Mouse (Mus musculus) brain, embryonic 14.5 days (tissue): ENCODE results near the gene Fxyd7.

ENCODE experiments used
- CTCF ChIP-seq: fragments of 200-500 bp; IDR thresholded peaks from 2 replicates; pipeline ENCODE4 v1.5.1; 2012; ENCODE audit warnings: inconsistent platforms, mild to moderate bottlenecking, moderate library complexity, borderline replicate concordance; ENCODE audit not compliant: insufficient read depth, insufficient read length; ENCODE audit errors: extremely low read depth
- POLR2A ChIP-seq: fragments of 200-500 bp; IDR thresholded peaks from 2 replicates; pipeline ENCODE4 v1.6.1; 2012; ENCODE audit warnings: mild to moderate bottlenecking, inconsistent platforms, borderline replicate concordance; ENCODE audit not compliant: poor library complexity, insufficient read depth, insufficient read length, severe bottlenecking; ENCODE audit errors: extremely low read depth

DNA sequence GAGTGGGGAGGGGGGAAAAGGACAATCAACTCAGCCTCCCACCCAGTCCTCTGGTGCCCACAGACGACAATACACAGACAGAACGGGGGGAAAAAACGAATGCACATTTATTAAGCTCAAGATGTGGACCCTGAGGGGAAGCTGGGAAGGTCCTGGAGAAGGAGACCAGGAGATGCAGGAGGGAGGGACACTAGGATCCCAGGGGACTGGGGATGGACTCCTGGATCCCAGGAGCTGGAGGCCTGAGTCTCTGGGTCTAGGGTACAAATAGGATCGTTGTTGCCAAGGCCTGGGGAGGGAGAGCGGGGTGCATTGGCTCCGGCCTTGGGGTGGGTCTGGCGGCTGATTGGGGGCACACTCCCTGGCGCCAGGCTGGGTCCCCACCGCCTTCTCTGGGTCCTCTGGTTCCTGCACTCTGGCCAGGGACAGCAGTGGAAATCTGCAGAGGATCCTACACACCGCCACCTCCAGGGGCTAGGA lies 8.8 kb downstream of the Fxyd7 start, which contains the start of gene Fxyd5:
- TF ChIP-seq POLR2A (no peak), CTCF (no peak)
